Mouse (Mus musculus): Measurements from ENCODE around the gene Cnfn.

Cnfn gene

GRCm38 (mm10) chr7:25390054-25390770, 20.7 kb upstream of the Cnfn start:
- DNase-seq (ENCODE audit: low spot score) = no peak

GRCm38 (mm10) chr7:25388916-25389315, 19.4 kb upstream of the Cnfn start:
- DNase-seq (ENCODE audit: low spot score) = no peak

- no peak for DNase-seq (ENCODE audit: low spot score)
Measured at GRCm38 (mm10) chr7:25387811-25388440, 18.4 kb upstream of the Cnfn start.

GRCm38 (mm10) chr7:25385850-25386555, 16.5 kb upstream of the Cnfn start:
- no peak for DNase-seq (ENCODE audit: low spot score)

GRCm38 (mm10) chr7:25385259-25385658, 15.7 kb upstream of the Cnfn start:
- DNase-seq (ENCODE audit: low spot score) = no peak

GRCm38 (mm10) chr7:25384818-25385217, 15.3 kb upstream of the Cnfn start:
- no peak for DNase-seq (ENCODE audit: low spot score)

GRCm38 (mm10) chr7:25384318-25384717, 14.8 kb upstream of the Cnfn start:
- DNase-seq (ENCODE audit: low spot score) = no peak

GRCm38 (mm10) chr7:25383891-25384290, 14.4 kb upstream of the Cnfn start:
- DNase-seq (ENCODE audit: low spot score) = no peak

GRCm38 (mm10) chr7:25383385-25383784, 13.9 kb upstream of the Cnfn start:
- no peak for DNase-seq (ENCODE audit: low spot score)

GRCm38 (mm10) chr7:25382541-25382940, 13.0 kb upstream of the Cnfn start:
- DNase-seq (ENCODE audit: low spot score) = no peak

GRCm38 (mm10) chr7:25381284-25381680, 11.8 kb upstream of the Cnfn start:
- no peak for DNase-seq (ENCODE audit: low spot score)

- DNase-seq (ENCODE audit: low spot score) = no peak
Measured at GRCm38 (mm10) chr7:25380392-25381283, 11.1 kb upstream of the Cnfn start.

- DNase-seq (ENCODE audit: low spot score) = peak; percentile 83
Measured at GRCm38 (mm10) chr7:25379551-25380351, 10.2 kb upstream of the Cnfn start.

- no peak for DNase-seq (ENCODE audit: low spot score)
Measured at GRCm38 (mm10) chr7:25378181-25379100, 8.9 kb upstream of the Cnfn start.

- DNase-seq (ENCODE audit: low spot score) = peak; percentile 31
Measured at GRCm38 (mm10) chr7:25377100-25377700, 7.7 kb upstream of the Cnfn start.

- DNase-seq (ENCODE audit: low spot score) = peak; percentile 82
Measured at GRCm38 (mm10) chr7:25376556-25376955, 7.0 kb upstream of the Cnfn start.

GRCm38 (mm10) chr7:25372441-25372840, 2.9 kb upstream of the Cnfn start:
- DNase-seq (ENCODE audit: low spot score) = no peak

GRCm38 (mm10) chr7:25368333-25368732, 1.2 kb downstream of the Cnfn start:
- DNase-seq (ENCODE audit: low spot score) = no peak

- peak; percentile 43 for DNase-seq (ENCODE audit: low spot score)
Measured at GRCm38 (mm10) chr7:25367632-25368293, 1.8 kb downstream of the Cnfn start.

All from retina, embryonic 14.5 days (tissue).